Mouse (Mus musculus) bone marrow macrophage, adult 2 months (primary cell): ENCODE measurements around the gene 4921517D22Rik.

Experiments used
- CTCF ChIP-seq: IDR thresholded peaks from 2 replicates; pipeline ENCODE4 v1.5.1; 2012; ENCODE audit warnings: low read depth, mild to moderate bottlenecking, low read length, moderate library complexity
- POLR2A ChIP-seq: IDR thresholded peaks from 2 replicates; pipeline ENCODE4 v1.6.1; 2012; ENCODE audit warnings: mild to moderate bottlenecking, low read depth, low read length, borderline replicate concordance

DNA sequence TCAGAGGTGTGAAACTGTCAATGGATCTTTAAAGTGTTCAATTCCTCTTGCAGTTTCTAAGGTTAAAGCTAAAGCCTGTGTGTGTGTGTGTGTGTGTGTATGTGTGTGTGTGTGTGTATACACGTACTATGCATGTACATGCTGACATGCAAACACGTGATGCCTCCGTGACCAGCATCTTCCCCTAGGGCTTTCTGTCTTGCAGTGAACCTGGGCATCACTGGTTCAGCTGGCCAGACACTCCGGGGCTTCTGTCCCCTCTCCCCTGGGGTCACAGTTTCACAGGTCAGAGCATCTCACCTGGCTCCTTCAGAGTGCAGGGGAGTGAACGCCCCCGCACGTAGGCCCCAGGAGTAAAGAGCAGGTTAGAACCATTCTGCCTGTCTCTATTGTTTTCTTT, 20.3 kb downstream of the 4921517D22Rik start:
- TF ChIP-seq POLR2A (no peak), CTCF (no peak)
